Mouse (Mus musculus) layer of hippocampus, postnatal 14 days (tissue): Measurements from ENCODE around the gene Wipf2. TPM values are rescaled to one million over a fixed set of nuclear protein-coding genes. Genes with fewer than 3 reads are reported as not detected.

Experiments used
- DNase-seq, 2 experiments: peaks; one replicate each; pipeline ENCODE4 v3.0.0; 2021 to 2022; ENCODE audit warnings: low spot score in 2 of 2, mixed read lengths in 1 of 2
- total RNA-seq, 2 experiments: library from RNA; stranded (reverse); gene quantifications; 2 replicates each; pipeline ENCODE4 v1.2.3; 2021

Gene Wipf2
- total RNA-seq, 2 experiments from 2014 or later, result 35.8 to 43.8 TPM

- peak; percentile 66 to 75 for DNase-seq
Observed at GRCm38 (mm10) chr11:98850100-98851093, 13.0 kb upstream of the Wipf2 start.

- no peak for DNase-seq
Observed at GRCm38 (mm10) chr11:98854116-98854515, 9.3 kb upstream of the Wipf2 start.

- DNase-seq, result no peak
Observed at GRCm38 (mm10) chr11:98854659-98855058, 8.8 kb upstream of the Wipf2 start.

- peak; percentile 91 to 92 for DNase-seq
Observed at GRCm38 (mm10) chr11:98858759-98859731, 4.4 kb upstream of the Wipf2 start.

GRCm38 (mm10) chr11:98863751-98864429 lies 452 bp downstream of the Wipf2 start:
- peak; percentile 54 to 64 for DNase-seq

- DNase-seq, result no peak
Observed at GRCm38 (mm10) chr11:98867293-98867692, 3.9 kb downstream of the Wipf2 start.

- DNase-seq, result no peak
Observed at GRCm38 (mm10) chr11:98869906-98870305, 6.5 kb downstream of the Wipf2 start.

- no peak for DNase-seq
Observed at GRCm38 (mm10) chr11:98870791-98871190, 7.4 kb downstream of the Wipf2 start.

GRCm38 (mm10) chr11:98871416-98871815 lies 8.0 kb downstream of the Wipf2 start:
- no peak for DNase-seq

- peak; percentile 38 to 64 for DNase-seq
Observed at GRCm38 (mm10) chr11:98872040-98872439, 8.6 kb downstream of the Wipf2 start.

- DNase-seq, result no peak
Observed at GRCm38 (mm10) chr11:98873900-98874299, 10.5 kb downstream of the Wipf2 start.

- DNase-seq, result no peak
Observed at GRCm38 (mm10) chr11:98877001-98877400, 13.6 kb downstream of the Wipf2 start.

GRCm38 (mm10) chr11:98887703-98888102 lies 24.3 kb downstream of the Wipf2 start:
- no peak for DNase-seq

- no peak for DNase-seq
Observed at GRCm38 (mm10) chr11:98889077-98889476, 25.6 kb downstream of the Wipf2 start.

- DNase-seq, result no peak
Observed at GRCm38 (mm10) chr11:98889977-98890376, 26.5 kb downstream of the Wipf2 start.

GRCm38 (mm10) chr11:98892426-98892825 lies 29.0 kb downstream of the Wipf2 start:
- DNase-seq, result no peak

GRCm38 (mm10) chr11:98900529-98901125 lies 37.2 kb downstream of the Wipf2 start:
- no peak for DNase-seq

- DNase-seq, result no peak
Observed at GRCm38 (mm10) chr11:98902621-98903245, 39.3 kb downstream of the Wipf2 start.

- DNase-seq, result no peak
Observed at GRCm38 (mm10) chr11:98904577-98904976, 41.1 kb downstream of the Wipf2 start.

- DNase-seq, result no peak
Observed at GRCm38 (mm10) chr11:98905033-98905432, 41.6 kb downstream of the Wipf2 start.
